Mouse (Mus musculus) gastrocnemius, adult 2 months (tissue): ENCODE data around the gene Rnf19b. TPM values are rescaled to one million over a fixed set of nuclear protein-coding genes. Genes with fewer than 3 reads are reported as not detected.
A peak's percentile ranks its signal among the peaks of the same experiment; 100 is the strongest.

ENCODE experiments used
- DNase-seq: peaks from one replicate; pipeline ENCODE4 v3.0.0; 2022
- H3K27ac ChIP-seq: fragments of 200-600 bp; 2 replicates; pipeline ENCODE4 v1.8.1; 2022; ENCODE audit warnings: mild to moderate bottlenecking
- H3K4me3 ChIP-seq: fragments of 200-600 bp; 2 replicates; pipeline ENCODE4 v1.8.1; 2022; ENCODE audit warnings: mild to moderate bottlenecking, moderate library complexity
- CTCF ChIP-seq: fragments of 200-600 bp; IDR thresholded peaks from 2 replicates; pipeline ENCODE4 v1.8.1; 2022; ENCODE audit warnings: antibody characterized with exemption, mild to moderate bottlenecking, moderate library complexity
- intact Hi-C: fragments of 180-260 bp; cut with DNase I; formaldehyde crosslinking; loops from one replicate; pipeline ENCODE4 v1.15.1; 2025
- long read RNA-seq, 2 experiments: library from polyadenylated mRNA; stranded (forward); transcript quantifications; one replicate each; pipeline ENCODE4 v2.0.0; 2021
- total RNA-seq, 2 experiments: library from RNA; stranded (reverse); gene quantifications; 2 replicates each; pipeline ENCODE4 v1.2.3; 2021

The Rnf19b gene
- 10 to 100 TPM; 22.0 to 24.0 TPM for total RNA-seq
- long read RNA-seq, experiment 1, transcript Rnf19b-206 (9 exons, 2,532 nt) = major isoform, 12 of 16 reads
- long read RNA-seq, experiment 1, partial matches to known transcripts = 3 of 16 reads
- long read RNA-seq, experiment 1, other reads (novel, unspliced or antisense) = 1 of 16 reads
- long read RNA-seq, experiment 2, transcript Rnf19b-206 (9 exons, 2,532 nt) = major isoform, 17 of 23 reads
- long read RNA-seq, experiment 2, partial matches to known transcripts = 2 of 23 reads
- long read RNA-seq, experiment 2, other reads (novel, unspliced or antisense) = 2 of 23 reads

- peak; percentile 66 for DNase-seq
- peak within 1 kb of the TSS; percentile 92 for H3K27ac ChIP-seq
- no peak for TF ChIP-seq CTCF
- peak within 1 kb of the TSS; percentile 96 for H3K4me3 ChIP-seq
- intact Hi-C loops = loop anchor here (5.0 kb wide), 1 partner anchor 36 kb away; no protein-coding TSS in a partner anchor
Measured at GRCm38 (mm10) chr4:129058207-129059092, at the start of gene Rnf19b. Rnf19b (plus strand) TSS chr4:129058271.

GRCm38 (mm10) chr4:129008672-129009071 lies 49.4 kb upstream of the Rnf19b start:
- 0 out of 2 replicates have a peak overlapping the region, but pooled peaks have one; percentile 70 for H3K27ac ChIP-seq
- no peak for TF ChIP-seq CTCF
- intact Hi-C loops = no loop called here
- DNase-seq = no peak
- H3K4me3 ChIP-seq = no peak overlapping the region

GRCm38 (mm10) chr4:129009521-129009920 lies 48.5 kb upstream of the Rnf19b start:
- H3K4me3 ChIP-seq = no peak overlapping the region
- peak overlapping the region; percentile 70 for H3K27ac ChIP-seq
- TF ChIP-seq CTCF = no peak
- DNase-seq = no peak
- intact Hi-C loops = no loop called here

- DNase-seq = peak; percentile 66
- Histone ChIP-seq H3K4me3 (no peak overlapping the region), H3K27ac (peak overlapping the region; percentile 48)
- intact Hi-C loops = no loop called here
- TF ChIP-seq CTCF = no peak
Measured at GRCm38 (mm10) chr4:129011604-129012121, 46.4 kb upstream of the Rnf19b start.

GRCm38 (mm10) chr4:129013151-129013864 lies 44.8 kb upstream of the Rnf19b start:
- Histone ChIP-seq H3K4me3 (no peak overlapping the region), H3K27ac (no peak overlapping the region)
- no peak for DNase-seq
- no peak for TF ChIP-seq CTCF
- intact Hi-C loops = no loop called here

GRCm38 (mm10) chr4:129016329-129016728 lies 41.7 kb upstream of the Rnf19b start:
- no peak overlapping the region for H3K4me3 ChIP-seq
- TF ChIP-seq CTCF = no peak
- DNase-seq = no peak
- intact Hi-C loops = no loop called here
- H3K27ac ChIP-seq = no peak overlapping the region

- intact Hi-C loops = no loop called here
- Histone ChIP-seq H3K27ac (no peak overlapping the region), H3K4me3 (no peak overlapping the region)
- TF ChIP-seq CTCF = no peak
- DNase-seq = no peak
Measured at GRCm38 (mm10) chr4:129017150-129017549, 40.9 kb upstream of the Rnf19b start.

- no peak for DNase-seq
- intact Hi-C loops = no loop called here
- TF ChIP-seq CTCF = no peak
- Histone ChIP-seq H3K27ac (no peak overlapping the region), H3K4me3 (no peak overlapping the region)
Measured at GRCm38 (mm10) chr4:129018788-129019435, 39.2 kb upstream of the Rnf19b start.

- Histone ChIP-seq H3K27ac (no peak overlapping the region), H3K4me3 (no peak overlapping the region)
- DNase-seq = no peak
- intact Hi-C loops = loop anchor here (5.0 kb wide), 1 partner anchor 38 kb away; the partner anchor contains the start of gene Rnf19b
- TF ChIP-seq CTCF = no peak
Measured at GRCm38 (mm10) chr4:129019788-129020187, 38.3 kb upstream of the Rnf19b start.

GRCm38 (mm10) chr4:129020454-129020853 lies 37.6 kb upstream of the Rnf19b start:
- TF ChIP-seq CTCF = no peak
- peak; percentile 98 for DNase-seq
- intact Hi-C loops = loop anchor here (5.0 kb wide), 1 partner anchor 37 kb away; the partner anchor contains the start of gene Rnf19b
- Histone ChIP-seq H3K27ac (peak overlapping the region; percentile 63), H3K4me3 (no peak overlapping the region)

- no peak for TF ChIP-seq CTCF
- Histone ChIP-seq H3K27ac (peak overlapping the region; percentile 63), H3K4me3 (no peak overlapping the region)
- intact Hi-C loops = loop anchor here (5.0 kb wide), 1 partner anchor 36 kb away; the partner anchor contains the start of gene Rnf19b
- no peak for DNase-seq
Measured at GRCm38 (mm10) chr4:129021426-129021825, 36.6 kb upstream of the Rnf19b start.
